Mouse (Mus musculus): Measurements from ENCODE around the gene Arhgap33.

Arhgap33 gene

DNA sequence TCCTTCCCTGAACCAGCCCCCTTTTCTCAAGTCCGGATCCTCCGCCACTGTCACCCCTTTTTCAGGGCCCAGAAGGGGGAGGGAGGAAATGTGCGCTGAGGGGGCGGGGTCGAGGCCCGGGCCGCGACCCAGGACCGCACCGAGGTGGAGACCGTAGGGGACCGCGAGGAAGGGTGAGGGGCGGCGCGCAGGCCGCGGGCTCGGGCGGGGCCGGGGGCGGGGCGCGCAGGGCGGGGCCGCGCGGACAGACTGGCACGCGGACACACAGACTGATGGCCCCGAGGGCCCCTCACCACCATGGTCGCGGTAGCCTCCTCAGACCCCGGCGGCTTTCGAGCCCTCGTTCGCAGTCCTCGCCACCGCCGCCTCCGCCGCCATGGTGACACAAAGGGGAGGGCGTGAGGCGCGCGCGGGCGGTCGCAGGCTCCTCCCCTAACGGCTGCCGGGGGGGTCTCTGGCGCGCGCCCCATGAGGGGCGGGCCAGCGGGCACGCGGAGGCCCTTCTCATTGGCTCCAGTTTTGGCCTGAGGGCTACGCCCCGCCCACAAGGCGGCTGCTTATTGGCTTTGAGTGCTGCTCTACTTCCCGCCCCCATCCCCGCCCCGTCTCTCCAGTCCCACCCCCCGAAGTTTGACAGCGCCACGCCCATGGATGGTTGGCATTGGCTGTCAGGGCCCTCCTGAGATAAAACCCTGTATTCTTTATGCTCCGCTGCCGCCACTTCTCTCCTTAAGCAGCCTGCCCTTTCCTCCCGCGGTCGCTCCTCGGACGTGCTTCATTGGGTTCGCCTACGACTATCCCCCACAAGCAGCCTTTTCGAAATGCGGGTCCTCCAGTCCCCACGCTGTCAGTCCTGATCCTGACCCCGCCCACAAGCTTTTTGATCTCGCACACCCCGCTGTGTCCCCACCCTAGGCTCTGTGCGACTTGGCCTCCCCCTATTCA is at the start of gene Arhgap33:
Gene Arhgap33 (minus strand): TSS at position 428 of the 945 bp plus-strand sequence.
- peak; percentile 94 to 96 for DNase-seq

GRCm38 (mm10) chr7:30584339-30584738 is 49.5 kb upstream of the Arhgap33 start:
- no peak for DNase-seq

GRCm38 (mm10) chr7:30581547-30581946 is 46.7 kb upstream of the Arhgap33 start:
- no peak for DNase-seq

DNA sequence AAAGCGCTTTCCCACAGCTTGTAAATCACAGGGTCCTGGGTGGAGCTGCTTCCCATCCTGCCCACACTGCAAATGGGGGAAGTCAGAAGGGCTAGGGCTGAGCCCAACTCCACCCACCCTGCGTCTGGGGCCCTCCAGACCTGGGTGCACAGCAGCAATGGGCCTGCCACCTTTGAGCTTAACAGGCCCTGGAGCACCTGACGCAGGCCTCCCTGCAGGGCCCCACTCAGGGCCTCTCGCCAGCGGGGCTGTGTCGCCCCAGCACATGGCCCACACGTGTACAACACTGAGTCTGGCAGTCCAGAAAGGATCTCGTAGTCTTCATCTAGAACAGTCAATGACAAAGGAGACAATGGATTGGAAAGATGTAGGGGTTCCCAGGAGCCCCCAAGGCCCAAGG is 45.1 kb upstream of the Arhgap33 start:
- DNase-seq = no peak

GRCm38 (mm10) chr7:30572969-30573368 is 38.1 kb upstream of the Arhgap33 start:
- peak; percentile 76 to 85 for DNase-seq

GRCm38 (mm10) chr7:30572389-30572788 is 37.5 kb upstream of the Arhgap33 start:
- DNase-seq = no peak

GRCm38 (mm10) chr7:30567555-30567954 is 32.7 kb upstream of the Arhgap33 start:
- DNase-seq = no peak

DNA sequence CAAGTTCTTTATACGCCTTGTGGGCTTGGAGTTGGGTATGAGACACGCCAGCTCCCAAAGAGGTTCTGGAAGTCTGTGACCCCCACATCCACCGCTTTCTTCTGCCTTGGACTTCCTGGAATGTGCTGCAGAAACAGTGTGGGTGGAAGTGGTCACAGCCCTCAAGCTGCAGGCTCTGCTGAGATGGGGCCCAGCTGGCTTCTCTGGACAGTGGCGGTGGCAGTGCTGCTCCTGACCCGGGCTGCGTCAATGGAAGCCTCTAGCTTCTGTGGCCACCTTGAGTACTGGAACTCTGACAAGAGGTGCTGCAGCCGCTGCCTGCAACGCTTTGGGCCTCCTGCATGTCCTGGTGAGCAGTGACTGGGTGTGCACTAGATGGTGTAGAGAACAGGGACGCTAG is 31.2 kb upstream of the Arhgap33 start:
- DNase-seq = no peak

GRCm38 (mm10) chr7:30564970-30565571 is 30.2 kb upstream of the Arhgap33 start, which contains the start of gene Igflr1:
TSS of gene Igflr1 (plus strand) at chr7:30565427.
- no peak for DNase-seq

DNA sequence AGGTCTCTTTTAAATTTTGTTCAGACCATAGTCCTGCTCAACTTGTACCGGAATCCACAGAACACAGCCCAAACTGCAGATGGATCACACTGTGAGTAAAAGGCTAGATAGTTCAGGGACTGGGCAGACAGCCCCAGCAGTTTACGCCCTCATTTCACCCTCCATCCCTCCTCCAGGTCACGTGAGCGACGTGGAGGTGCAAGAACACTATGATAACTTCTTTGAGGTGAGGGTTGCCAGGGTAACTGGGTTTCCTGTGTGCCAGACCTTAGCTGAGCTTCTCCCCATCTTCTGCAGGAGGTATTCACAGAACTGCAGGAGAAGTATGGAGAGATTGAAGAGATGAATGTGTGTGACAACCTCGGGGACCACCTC is 29.0 kb upstream of the Arhgap33 start:
- DNase-seq = no peak

GRCm38 (mm10) chr7:30563117-30563905 is 28.5 kb upstream of the Arhgap33 start, which contains the start of the genes U2af1l4, Gm49396 and Psenen:
TSS of gene U2af1l4 (plus strand) at chr7:30563301.
TSS of gene Gm49396 (plus strand) at chr7:30563344.
TSS of gene Psenen (minus strand) at chr7:30563627.
- DNase-seq = peak; percentile 96 to 97

DNA sequence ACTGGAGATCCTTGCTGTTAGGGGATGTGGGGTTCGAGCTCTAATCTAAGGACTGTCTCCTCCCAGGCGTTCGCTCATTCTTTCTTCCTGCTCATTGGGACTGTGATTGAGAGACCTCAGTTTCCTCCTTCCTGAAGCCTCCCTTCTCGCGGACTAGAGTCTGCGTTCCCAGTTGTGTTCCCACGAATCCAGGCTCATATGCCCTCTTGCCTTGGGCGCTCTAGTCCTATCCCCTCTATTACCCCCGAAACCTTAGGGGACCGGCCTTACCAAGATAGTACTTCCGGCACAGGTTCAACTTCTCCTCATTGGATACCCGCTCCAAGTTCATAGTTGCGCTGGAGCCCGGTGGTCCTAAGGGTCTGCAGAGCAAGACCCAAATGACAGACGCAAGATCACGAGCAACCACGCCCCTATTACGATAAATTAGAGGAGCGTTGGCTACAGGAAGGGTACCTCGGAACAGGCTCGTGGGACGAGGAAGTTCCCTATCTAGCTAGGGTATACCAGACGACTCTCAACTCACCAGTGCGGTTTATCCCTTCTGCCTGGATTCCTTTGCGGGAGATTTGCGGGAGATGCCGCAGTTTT is 27.8 kb upstream of the Arhgap33 start:
- DNase-seq = no peak

GRCm38 (mm10) chr7:30560296-30560695 is 25.4 kb upstream of the Arhgap33 start:
- DNase-seq = no peak

GRCm38 (mm10) chr7:30559443-30559954 is 24.6 kb upstream of the Arhgap33 start, which contains the start of gene Lin37:
TSS of gene Lin37 (minus strand) at chr7:30559838.
- peak; percentile 99 to 100 for DNase-seq

DNA sequence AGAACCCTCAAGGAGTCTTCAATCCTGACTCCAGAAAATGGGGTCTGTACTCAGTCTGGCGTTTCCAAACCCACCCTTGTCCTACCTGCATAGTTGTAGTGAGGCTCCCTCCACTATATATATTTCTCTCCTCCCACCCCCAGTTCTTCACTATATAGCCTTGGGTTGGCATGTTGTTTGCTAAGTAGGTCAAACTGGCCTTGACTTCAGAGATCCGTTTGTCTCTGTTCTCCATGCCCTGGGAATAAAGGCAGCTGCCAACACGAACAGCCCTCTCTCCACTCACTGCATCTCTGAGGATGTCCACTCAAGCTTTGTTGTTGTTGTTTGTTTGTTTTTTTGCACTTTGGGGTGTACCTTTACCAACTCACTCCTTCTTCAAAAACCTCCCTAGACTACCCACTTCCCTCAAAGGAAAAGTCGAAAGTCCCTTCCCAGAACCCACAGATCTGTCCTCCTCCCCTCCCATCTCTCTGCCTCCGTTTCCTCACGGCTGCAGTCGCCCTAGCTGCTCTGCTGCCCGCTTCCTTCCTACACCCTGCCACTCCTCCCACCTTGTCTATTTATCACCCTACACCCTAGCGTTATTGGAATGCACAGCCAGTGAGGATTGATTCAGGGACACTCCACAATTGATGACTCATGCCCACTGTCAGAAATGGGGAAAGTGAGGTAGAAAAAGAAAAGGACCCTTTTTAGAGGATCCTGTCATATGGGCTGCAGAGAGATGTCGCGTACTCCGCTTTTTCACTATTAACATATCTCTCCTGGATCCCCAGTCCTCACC is 24.0 kb upstream of the Arhgap33 start:
- DNase-seq = no peak

GRCm38 (mm10) chr7:30557901-30558514 is 23.1 kb upstream of the Arhgap33 start:
- DNase-seq = no peak

DNA sequence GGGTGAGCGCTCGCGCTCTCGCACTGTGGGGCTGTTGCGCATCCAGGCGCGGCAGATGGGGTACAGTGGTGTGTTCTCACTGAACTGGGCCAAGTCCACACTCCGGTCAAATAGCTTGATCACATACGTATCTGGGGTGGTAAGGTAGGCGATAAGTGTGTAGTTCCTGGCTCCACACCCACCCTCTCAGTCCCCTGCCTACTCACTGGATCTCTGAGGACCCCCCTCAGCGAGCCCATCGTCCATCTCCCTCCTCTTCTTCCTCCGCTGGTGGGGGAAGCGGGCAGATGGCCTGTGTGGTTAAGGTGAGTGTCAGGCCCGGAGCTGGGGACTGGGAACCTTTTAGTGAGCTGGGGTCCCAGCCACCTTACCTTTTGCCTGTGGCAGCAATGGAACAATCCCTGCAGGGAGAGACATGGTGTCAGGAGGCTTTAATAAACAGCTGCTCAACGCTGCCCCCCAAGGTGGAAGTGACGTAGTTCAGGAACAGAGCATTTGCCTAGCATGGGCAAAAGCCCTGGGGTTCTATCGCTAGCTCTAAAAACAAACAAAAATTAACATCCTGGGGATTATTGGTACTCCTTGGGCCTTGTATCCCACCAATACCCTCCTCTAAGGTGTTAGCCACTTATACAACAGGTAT is 22.2 kb upstream of the Arhgap33 start:
- peak in 1 of 2 experiments; percentile 28 for DNase-seq

DNA sequence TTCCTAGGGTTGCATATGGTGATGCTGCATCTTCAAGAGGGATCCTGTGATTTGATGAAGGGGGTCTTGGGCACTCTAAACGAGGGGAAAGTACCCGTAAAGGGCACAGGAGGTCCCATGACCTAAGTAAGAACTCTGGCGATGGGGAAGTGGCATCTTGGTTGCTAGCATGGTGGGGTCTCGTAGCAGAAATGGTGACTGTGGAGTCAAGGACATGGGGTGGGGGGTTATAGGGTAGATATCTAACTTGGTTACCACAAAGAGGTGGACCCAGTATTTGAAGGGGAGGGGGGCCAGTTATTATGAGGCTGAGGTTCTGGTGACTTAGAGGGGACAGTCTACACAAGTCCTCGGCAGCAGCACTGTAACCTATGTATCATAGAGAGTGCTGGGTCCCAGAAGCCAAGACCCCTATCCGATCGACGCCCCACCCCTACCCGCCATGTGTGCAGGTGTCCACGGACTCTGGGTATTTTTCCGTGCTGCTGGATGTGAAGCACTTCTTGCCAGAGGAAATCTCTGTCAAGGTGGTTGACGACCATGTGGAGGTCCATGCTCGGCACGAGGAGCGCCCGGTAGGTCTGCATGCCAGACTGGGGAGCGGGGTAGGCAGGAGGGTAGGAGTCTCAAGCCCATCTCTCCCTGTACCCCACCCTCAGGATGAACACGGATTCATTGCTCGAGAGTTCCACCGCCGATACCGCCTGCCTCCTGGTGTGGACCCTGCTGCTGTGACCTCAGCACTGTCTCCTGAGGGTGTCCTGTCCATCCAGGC is 19.1 kb upstream of the Arhgap33 start:
- DNase-seq = no peak

DNA sequence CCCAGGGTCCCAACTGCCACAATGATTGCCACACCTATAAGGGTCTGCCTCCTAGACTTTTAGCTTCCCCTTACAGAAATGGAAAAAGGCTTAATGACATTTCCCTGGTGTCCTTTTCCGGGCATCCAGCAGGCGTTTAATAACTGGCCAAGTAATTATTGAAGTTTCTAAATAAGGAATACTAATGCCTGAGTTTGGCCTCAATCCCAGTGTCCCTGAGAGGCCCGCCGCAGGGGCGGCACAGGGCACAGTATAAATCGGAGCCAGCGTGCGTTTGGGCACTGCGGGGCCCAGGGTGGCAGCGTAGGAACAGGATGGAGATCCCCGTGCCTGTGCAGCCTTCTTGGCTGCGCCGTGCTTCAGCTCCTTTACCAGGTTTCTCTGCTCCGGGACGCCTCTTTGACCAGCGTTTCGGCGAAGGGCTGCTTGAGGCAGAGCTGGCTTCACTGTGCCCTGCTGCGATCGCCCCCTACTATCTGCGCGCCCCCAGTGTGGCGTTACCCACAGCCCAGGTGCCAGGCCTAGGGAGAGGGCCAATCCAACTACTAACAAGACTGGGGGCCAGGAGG is 18.2 kb upstream of the Arhgap33 start:
- peak in 1 of 2 experiments; percentile 46 for DNase-seq

Measured in kidney, adult 8-10 months (tissue).